Mouse (Mus musculus): Measurements from ENCODE around the gene Zc3h10.
"Not testable (repeated sequence)": the region's sequence is repeated elsewhere in the genome, so short reads cannot be mapped to it uniquely, and the experiment has no call there.

The Zc3h10 gene

GRCm38 (mm10) chr10:128524732-128525662, 22.6 kb downstream of the Zc3h10 start:
- DNase-seq (ENCODE audit: extremely low spot score): peak; percentile 72

- no peak for DNase-seq (ENCODE audit: extremely low spot score)
These were observed 23.4 kb downstream of the Zc3h10 start for GRCm38 (mm10) chr10:128524111-128524731.

DNA sequence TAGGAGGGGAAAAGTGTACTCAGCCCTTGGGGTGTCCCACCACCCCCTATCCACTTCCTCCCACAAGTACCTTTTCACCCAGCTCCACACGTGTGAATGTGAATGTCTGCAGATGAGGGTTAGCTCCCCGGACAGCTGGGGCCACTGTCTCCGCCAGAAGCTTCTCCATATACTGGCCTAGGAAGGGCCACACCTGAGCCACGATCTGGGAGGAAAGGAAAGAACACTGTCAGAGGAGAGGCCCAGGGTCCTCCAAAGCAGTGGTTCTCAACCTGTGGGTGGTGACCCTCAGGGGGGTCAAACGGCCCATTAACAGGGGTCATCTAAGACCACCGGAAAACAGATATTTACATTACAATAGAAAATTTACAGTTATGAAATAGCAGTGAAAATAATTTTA, 25.2 kb downstream of the Zc3h10 start:
- no peak for DNase-seq (ENCODE audit: extremely low spot score)

- no peak for DNase-seq (ENCODE audit: extremely low spot score)
These were observed 27.0 kb downstream of the Zc3h10 start for GRCm38 (mm10) chr10:128520591-128520990.

- DNase-seq (ENCODE audit: extremely low spot score): no peak
These were observed 28.7 kb downstream of the Zc3h10 start for GRCm38 (mm10) chr10:128518833-128519232.

GRCm38 (mm10) chr10:128516677-128517076, 30.9 kb downstream of the Zc3h10 start:
- no peak for DNase-seq (ENCODE audit: extremely low spot score)

- DNase-seq (ENCODE audit: extremely low spot score): no peak
These were observed 31.5 kb downstream of the Zc3h10 start for GRCm38 (mm10) chr10:128516029-128516428.

DNA sequence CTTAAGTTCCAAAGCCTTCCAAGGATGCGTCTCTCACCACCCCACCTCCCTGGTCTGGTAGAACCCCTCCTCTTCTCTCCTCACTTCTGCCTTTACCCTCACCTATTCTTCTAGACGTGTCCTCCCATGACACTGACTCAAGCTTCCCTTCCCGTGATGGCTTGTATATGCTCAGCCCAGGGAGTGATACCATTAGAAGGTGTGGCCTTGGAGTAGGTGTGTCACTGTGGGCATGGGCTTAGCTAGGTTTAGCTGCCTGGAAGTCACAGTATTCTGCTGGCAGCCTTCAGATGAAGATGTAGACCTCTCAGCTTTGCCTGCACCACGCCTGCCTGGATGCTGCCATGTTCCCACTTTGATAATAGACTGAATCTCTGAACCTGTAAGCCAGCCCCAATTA, 32.5 kb downstream of the Zc3h10 start:
- DNase-seq (ENCODE audit: extremely low spot score): no peak

- no peak for DNase-seq (ENCODE audit: extremely low spot score)
These were observed 35.8 kb downstream of the Zc3h10 start for GRCm38 (mm10) chr10:128511761-128512160.

GRCm38 (mm10) chr10:128511189-128511588, 36.4 kb downstream of the Zc3h10 start:
- no peak for DNase-seq (ENCODE audit: extremely low spot score)

DNA sequence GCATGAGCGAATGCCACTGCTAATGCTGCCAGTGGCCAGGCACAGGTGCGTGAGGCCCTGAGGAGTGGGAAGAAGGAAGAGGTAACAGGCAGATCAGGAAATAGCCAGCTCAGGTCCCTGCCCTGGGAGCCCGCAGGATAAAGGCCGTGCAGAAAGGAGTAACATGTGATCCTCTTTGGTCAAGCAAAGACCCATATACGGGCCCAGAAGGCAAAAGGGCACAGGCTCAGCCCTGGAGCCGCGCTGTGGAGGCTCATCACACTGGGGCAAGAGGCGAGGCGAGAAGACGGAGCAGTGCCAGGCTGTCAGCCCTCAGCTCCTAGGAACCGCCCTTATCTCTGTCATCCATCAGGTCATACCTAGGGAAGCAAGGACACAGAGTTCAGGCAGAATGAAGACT, 37.3 kb downstream of the Zc3h10 start:
- no peak for DNase-seq (ENCODE audit: extremely low spot score)

GRCm38 (mm10) chr10:128509831-128510230, 37.7 kb downstream of the Zc3h10 start:
- no peak for DNase-seq (ENCODE audit: extremely low spot score)

DNA sequence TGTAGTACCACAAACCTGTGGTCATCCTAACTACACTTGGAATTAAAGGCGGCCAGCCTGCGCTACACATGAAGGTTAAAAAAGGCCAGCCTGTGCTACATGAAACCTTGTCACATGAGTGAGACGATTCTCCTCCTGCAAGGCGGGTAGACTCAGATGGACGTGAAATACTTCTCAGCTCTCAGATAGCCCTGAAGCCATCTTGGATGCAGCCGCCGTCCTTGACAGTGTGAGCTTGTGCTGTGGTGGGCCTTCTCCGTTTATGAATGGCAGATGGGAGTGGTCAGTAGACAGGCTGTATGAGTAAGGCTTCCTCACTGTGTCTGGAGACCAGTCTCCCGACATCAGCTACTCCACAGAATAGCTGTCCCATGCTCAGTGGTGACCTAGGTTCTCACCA, 38.4 kb downstream of the Zc3h10 start:
- no peak for DNase-seq (ENCODE audit: extremely low spot score)

DNA sequence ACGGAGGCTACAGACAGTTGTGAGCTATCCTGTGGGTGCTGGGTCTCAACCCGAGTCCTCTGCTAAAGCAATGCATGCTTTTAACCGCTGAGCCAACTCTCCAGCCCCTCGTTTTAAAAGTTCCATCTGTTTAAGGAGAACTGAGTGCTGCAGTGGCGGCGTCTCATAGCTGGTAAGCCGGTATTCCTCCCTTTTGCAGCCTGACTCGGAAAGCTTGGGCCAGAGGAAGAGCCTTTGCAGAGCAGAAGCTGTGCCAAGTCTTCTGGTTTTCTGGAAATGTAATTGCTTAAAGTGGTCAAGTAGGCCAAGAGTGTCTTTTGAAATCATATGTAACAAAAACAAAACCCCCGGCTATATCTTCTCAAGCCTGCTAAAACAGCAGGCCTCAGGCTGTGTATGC, 39.3 kb downstream of the Zc3h10 start:
- DNase-seq (ENCODE audit: extremely low spot score): no peak

DNA sequence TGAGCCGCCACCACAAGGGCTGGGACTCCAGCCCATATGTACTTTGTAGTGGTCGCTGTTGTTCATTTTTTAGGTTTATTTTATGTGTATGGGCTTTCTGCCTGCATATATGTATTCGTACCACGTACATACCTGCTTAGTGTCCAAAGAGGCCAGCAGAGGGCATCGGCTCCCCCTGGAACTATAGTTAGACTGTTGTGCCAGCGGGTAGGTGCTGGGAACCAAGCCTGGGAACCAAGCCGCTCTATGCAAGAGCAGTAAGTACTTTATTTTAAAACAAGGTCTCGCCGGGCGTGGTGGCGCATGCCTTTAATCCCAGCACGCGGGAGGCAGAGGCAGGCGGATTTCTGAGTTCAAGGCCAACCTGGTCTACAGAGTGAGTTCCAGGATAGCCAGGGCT, 41.6 kb downstream of the Zc3h10 start:
- DNase-seq (ENCODE audit: extremely low spot score): no peak

DNA sequence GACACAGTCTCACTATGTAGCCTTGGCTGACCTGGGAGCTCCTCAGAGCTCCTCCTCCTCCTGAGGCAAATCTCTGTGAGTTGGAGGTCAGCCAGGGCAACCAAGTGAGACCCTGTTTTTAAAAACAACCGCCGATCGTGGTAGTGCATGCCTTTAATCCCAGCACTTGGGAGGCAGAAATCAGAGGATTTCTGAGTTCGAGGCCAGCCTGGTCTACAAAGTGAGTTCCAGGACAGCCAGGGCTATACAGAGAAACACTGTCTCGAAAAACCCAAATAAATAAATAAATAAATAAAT, 42.3 kb downstream of the Zc3h10 start:
- not testable (repeated sequence) for DNase-seq (ENCODE audit: extremely low spot score)

- no peak for DNase-seq (ENCODE audit: extremely low spot score)
These were observed 42.8 kb downstream of the Zc3h10 start for GRCm38 (mm10) chr10:128504641-128505370.

DNA sequence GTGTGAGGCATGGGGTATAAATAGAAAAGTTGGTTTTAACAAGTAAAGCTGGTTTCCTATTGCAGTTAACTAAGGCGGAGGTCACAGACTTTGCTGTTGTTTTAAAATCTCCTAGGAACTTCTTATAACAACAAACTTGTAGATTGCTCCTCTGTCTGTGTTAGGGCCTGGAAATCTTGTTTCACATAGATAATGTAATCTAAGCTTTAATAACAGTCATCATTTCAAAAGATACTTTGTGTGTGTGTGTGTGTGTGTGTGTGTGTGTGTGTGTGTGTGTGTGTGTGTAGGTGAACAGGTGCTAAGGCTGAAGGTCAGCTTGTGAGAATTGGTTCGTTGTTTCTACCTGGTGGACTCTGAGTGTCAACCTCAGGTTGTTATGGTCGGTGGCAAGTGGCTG, 43.6 kb downstream of the Zc3h10 start:
- no peak for DNase-seq (ENCODE audit: extremely low spot score)

DNA sequence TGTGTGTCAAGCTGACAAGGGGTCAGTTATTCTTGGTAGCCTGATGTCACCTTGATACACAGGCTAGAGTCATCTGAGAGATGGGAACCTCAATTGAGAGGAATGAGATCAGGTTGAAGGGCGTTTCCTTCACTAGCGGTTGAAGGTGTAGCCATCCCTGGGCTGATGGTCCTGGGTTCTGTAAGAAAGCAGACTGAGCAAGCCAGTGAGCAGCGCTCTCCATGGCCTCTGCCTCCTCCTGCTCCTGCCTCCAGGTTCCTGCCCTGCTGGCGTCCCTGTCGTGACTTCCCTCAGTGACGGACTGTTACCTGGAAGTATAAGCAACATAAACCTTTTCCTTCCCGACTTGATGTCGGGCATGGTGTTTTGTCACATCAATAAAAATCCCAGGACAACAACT, 44.0 kb downstream of the Zc3h10 start:
- no peak for DNase-seq (ENCODE audit: extremely low spot score)

GRCm38 (mm10) chr10:128502341-128502740, 45.2 kb downstream of the Zc3h10 start:
- no peak for DNase-seq (ENCODE audit: extremely low spot score)

DNA sequence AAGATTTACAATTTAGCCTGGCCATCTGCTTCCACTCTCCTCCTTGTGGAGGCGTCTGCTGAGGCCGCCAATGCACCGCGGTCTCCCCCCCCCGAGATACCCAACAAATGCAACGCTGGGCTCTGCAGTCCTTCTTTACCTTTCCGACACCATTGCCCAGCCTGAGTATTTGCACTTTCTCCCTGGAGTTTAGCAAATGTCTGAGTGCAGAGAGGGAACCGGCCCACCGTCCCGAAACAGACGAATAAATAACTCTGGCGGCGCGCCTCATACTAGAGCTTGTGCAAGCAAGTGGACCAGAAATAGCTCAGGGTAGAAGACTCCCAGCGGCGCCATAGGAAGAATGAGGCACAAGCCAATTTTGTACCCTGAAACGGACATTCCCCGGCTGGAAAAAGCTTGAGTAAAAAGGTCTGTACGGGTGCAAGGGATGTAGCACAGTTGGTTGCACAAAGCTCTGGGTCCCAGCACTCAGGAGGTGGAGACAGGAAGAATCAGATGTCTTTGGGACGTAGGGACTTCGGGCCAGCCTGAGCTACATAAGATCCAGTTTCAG, 48.4 kb downstream of the Zc3h10 start:
- DNase-seq (ENCODE audit: extremely low spot score): peak; percentile 61

DNA sequence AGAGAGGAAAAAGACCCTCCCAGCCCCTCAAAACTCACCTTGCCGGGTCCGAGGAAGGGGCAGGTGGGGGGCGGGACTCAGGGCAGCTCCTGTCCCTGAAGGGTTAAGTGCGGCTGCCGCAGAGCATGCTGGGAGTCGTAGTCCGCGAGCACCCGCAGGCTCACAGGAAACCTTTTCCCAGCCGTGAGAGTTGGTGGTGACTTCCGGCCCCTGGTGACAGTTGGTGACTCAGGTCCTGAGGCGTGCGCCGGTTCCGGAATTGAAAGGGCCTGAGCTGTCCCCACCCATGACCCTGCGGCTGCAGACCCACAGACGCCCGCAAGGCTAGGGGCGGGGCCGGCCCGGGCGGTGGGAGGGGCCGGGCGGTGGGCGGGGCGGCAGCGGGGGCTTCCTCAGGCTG, 49.0 kb downstream of the Zc3h10 start, which contains the start of gene Myl6b:
Gene Myl6b, minus strand, starts transcription at position 96 of the 400 bp plus-strand sequence.
- DNase-seq (ENCODE audit: extremely low spot score): peak; percentile 94
